Mouse (Mus musculus) heart, embryonic 14.5 days (tissue): ENCODE measurements around the gene Arpc4. TPM values are rescaled to one million over a fixed set of nuclear protein-coding genes. Genes with fewer than 3 reads are reported as not detected.

Experiments used
- ATAC-seq: fragments of 200-750 bp; cut with Nextera tagmentation; 2 replicates; pipeline ENCODE4 v1.8.0; 2017; ENCODE audit warnings: low read depth, moderate TSS enrichment; ENCODE audit not compliant: insufficient number of reproducible peaks, insufficient read depth, low FRiP score
- H3K27ac ChIP-seq, 2 experiments: fragments of 200-500 bp in 1 of 2; fragments of 300-500 bp in 1 of 2; sonication (generic) in 1 of 2; replicated peaks in 1 of 2; 2 replicates each; pipeline ENCODE4 v1.5.1; 2012 to 2014; ENCODE audit warnings: low read depth in 2 of 2, low read length in 2 of 2, control low read depth in 1 of 2, mild to moderate bottlenecking in 1 of 2, mixed read lengths in 1 of 2; ENCODE audit not compliant: control insufficient read depth in 1 of 2, insufficient read depth in 1 of 2
- H3K27me3 ChIP-seq: fragments of 300-500 bp; sonication (generic); 2 replicates; pipeline ENCODE4 v1.6.1; 2014; ENCODE audit warnings: mild to moderate bottlenecking, low read length, control low read depth; ENCODE audit not compliant: control insufficient read depth, insufficient read depth
- H3K36me3 ChIP-seq: fragments of 300-500 bp; sonication (generic); 2 replicates; pipeline ENCODE4 v1.6.1; 2014; ENCODE audit warnings: mild to moderate bottlenecking, control low read depth, low read length, mixed read lengths; ENCODE audit not compliant: control insufficient read depth, insufficient read depth
- H3K4me1 ChIP-seq, 2 experiments: fragments of 200-500 bp in 1 of 2; fragments of 300-500 bp in 1 of 2; sonication (generic) in 1 of 2; 2 replicates each; pipeline ENCODE4 v1.6.1; 2012 to 2014; ENCODE audit warnings: low read length in 2 of 2, control low read depth in 1 of 2, mixed read lengths in 1 of 2; ENCODE audit not compliant: control insufficient read depth in 2 of 2, insufficient read depth in 2 of 2
- H3K4me2 ChIP-seq: fragments of 300-500 bp; sonication (generic); 2 replicates; pipeline ENCODE4 v1.6.1; 2014; ENCODE audit warnings: mild to moderate bottlenecking, low read length
- H3K4me3 ChIP-seq, 2 experiments: fragments of 200-500 bp in 1 of 2; fragments of 300-500 bp in 1 of 2; sonication (generic) in 1 of 2; 2 replicates each; pipeline ENCODE4 v1.5.1; 2012 to 2014; ENCODE audit warnings: low read length in 2 of 2, mild to moderate bottlenecking in 2 of 2, control low read depth in 1 of 2, low read depth in 1 of 2, moderate library complexity in 1 of 2; ENCODE audit not compliant: control insufficient read depth in 1 of 2, insufficient read depth in 1 of 2
- H3K9ac ChIP-seq: fragments of 300-500 bp; sonication (generic); 2 replicates; pipeline ENCODE4 v1.6.1; 2014; ENCODE audit warnings: mild to moderate bottlenecking, low read length
- H3K9me3 ChIP-seq: fragments of 300-500 bp; sonication (generic); 2 replicates; pipeline ENCODE4 v1.6.1; 2016; ENCODE audit warnings: low read length, control low read depth; ENCODE audit not compliant: control insufficient read depth
- WGBS: fragments of 180-500 bp; shearing (Covaris S2); extraction: QIAGEN DNeasy Blood & Tissue Kit; methylation state at CpG from one replicate; pipeline ENCODE4 v1.1.7; 2014; 5-methylcytosine and 5-hydroxymethylcytosine counted together
- polyA plus RNA-seq: library from polyadenylated mRNA; unstranded; fragments of >200 nt; fragmentation: Nextera tagmentation; extraction: Ambion mirVana; gene quantifications from 2 replicates; pipeline ENCODE4 v1.2.1, GENCODE M21; 2014

The Arpc4 gene
- polyA plus RNA-seq, 1 experiment from 2014 or later, result 155 TPM

- no peak overlapping the region for H3K27ac ChIP-seq
- peaks cover 29% of the 10 kb centered on the region for H3K36me3 ChIP-seq
- no peak for ATAC-seq
- no peak overlapping the region for H3K9ac ChIP-seq
- WGBS, result 80% methylated on average over 6 of the region's 6 CpGs
- no peaks in the 10 kb centered on the region for H3K9me3 ChIP-seq
- peaks cover 4 to 12% of the 10 kb centered on the region in 2 experiments for H3K4me1 ChIP-seq
- H3K4me3 ChIP-seq, result no peak overlapping the region
- H3K27me3 ChIP-seq, result no peaks in the 10 kb centered on the region
- H3K4me2 ChIP-seq, result no peak overlapping the region
Measured at GRCm38 (mm10) chr6:113393951-113394350, 16.0 kb downstream of the Arpc4 start.

- WGBS, result 90% methylated on average over 11 of the region's 11 CpGs
- Histone ChIP-seq H3K27me3 (no peaks in the 10 kb centered on the region), H3K9me3 (no peaks in the 10 kb centered on the region), H3K4me1 (peaks cover 4 to 12% of the 10 kb centered on the region in 2 experiments), H3K4me2 (no peak overlapping the region), H3K27ac (no peak overlapping the region), H3K4me3 (no peak overlapping the region), H3K9ac (no peak overlapping the region), H3K36me3 (peaks cover 20% of the 10 kb centered on the region)
- no peak for ATAC-seq
Measured at GRCm38 (mm10) chr6:113394811-113395210, 16.9 kb downstream of the Arpc4 start.

- 91% methylated on average over 6 of the region's 6 CpGs for WGBS
- no peak for ATAC-seq
- H3K27ac ChIP-seq, result no peak overlapping the region
Measured at GRCm38 (mm10) chr6:113395501-113395900, 17.6 kb downstream of the Arpc4 start.

GRCm38 (mm10) chr6:113396270-113397030 is 18.5 kb downstream of the Arpc4 start:
- Histone ChIP-seq H3K27me3 (no peaks in the 10 kb centered on the region), H3K4me2 (no peak overlapping the region), H3K36me3 (peaks cover 7% of the 10 kb centered on the region; the same call in 1 of the 2 replicates), H3K4me3 (no peak overlapping the region), H3K9me3 (no peaks in the 10 kb centered on the region), H3K9ac (no peak overlapping the region), H3K4me1 (peaks cover 4 to 12% of the 10 kb centered on the region in 2 experiments), H3K27ac (no peak overlapping the region)
- no peak for ATAC-seq
- 87% methylated on average over 10 of the region's 10 CpGs for WGBS

More at GRCm38 (mm10) chr6:113395501-113395900, 17.6 kb downstream of the Arpc4 start:
- peaks cover 13% of the 10 kb centered on the region for H3K36me3 ChIP-seq
- peaks cover 4 to 12% of the 10 kb centered on the region in 2 experiments for H3K4me1 ChIP-seq
- H3K9me3 ChIP-seq, result no peaks in the 10 kb centered on the region
- H3K4me2 ChIP-seq, result no peak overlapping the region
- no peaks in the 10 kb centered on the region for H3K27me3 ChIP-seq
- H3K9ac ChIP-seq, result no peak overlapping the region
- no peak overlapping the region for H3K4me3 ChIP-seq

GRCm38 (mm10) chr6:113402094-113402493 is 24.2 kb downstream of the Arpc4 start:
- Histone ChIP-seq H3K27ac (no peak overlapping the region), H3K4me2 (no peak overlapping the region), H3K9me3 (no peaks in the 10 kb centered on the region), H3K9ac (no peak overlapping the region), H3K27me3 (no peaks in the 10 kb centered on the region), H3K36me3 (0 out of 2 replicates have a peak, but pooled peaks cover 9% of the 10 kb centered on the region), H3K4me3 (no peak overlapping the region), H3K4me1 (no peaks in the 10 kb centered on the region)
- WGBS, result 85% methylated on average over 13 of the region's 13 CpGs
- no peak for ATAC-seq

GRCm38 (mm10) chr6:113404649-113405448 is 26.9 kb downstream of the Arpc4 start:
- 68% methylated on average over 12 of the region's 12 CpGs for WGBS

GRCm38 (mm10) chr6:113405483-113405882 is 27.6 kb downstream of the Arpc4 start:
- no peaks in the 10 kb centered on the region for H3K9me3 ChIP-seq
- H3K4me2 ChIP-seq, result no peak overlapping the region
- H3K4me1 ChIP-seq, result no peaks in the 10 kb centered on the region
- WGBS, result 69% methylated on average over 6 of the region's 6 CpGs
- no peak overlapping the region for H3K9ac ChIP-seq
- H3K4me3 ChIP-seq, result no peak overlapping the region
- no peak overlapping the region for H3K27ac ChIP-seq
- peaks cover 17% of the 10 kb centered on the region; the same call in 1 of the 2 replicates for H3K36me3 ChIP-seq
- no peak for ATAC-seq
- H3K27me3 ChIP-seq, result no peaks in the 10 kb centered on the region

More at GRCm38 (mm10) chr6:113404649-113405448, 26.9 kb downstream of the Arpc4 start:
- no peaks in the 10 kb centered on the region for H3K4me1 ChIP-seq
- H3K4me3 ChIP-seq, result no peak overlapping the region
- ATAC-seq, result no peak
- H3K27ac ChIP-seq, result no peak overlapping the region
- H3K9me3 ChIP-seq, result no peaks in the 10 kb centered on the region
- H3K36me3 ChIP-seq, result peaks cover 17% of the 10 kb centered on the region; the same call in 1 of the 2 replicates
- no peak overlapping the region for H3K4me2 ChIP-seq
- no peaks in the 10 kb centered on the region for H3K27me3 ChIP-seq
- H3K9ac ChIP-seq, result no peak overlapping the region
